Mouse (Mus musculus): ENCODE measurements around the gene Rcc1. TPM values are rescaled to one million over a fixed set of nuclear protein-coding genes. Genes with fewer than 3 reads are reported as not detected.

The Rcc1 gene
- polyA plus RNA-seq, 1 experiment from 2014 or later: 40.0 TPM

GRCm38 (mm10) chr4:132363487-132363886 lies 10.1 kb upstream of the Rcc1 start:
- ATAC-seq (replicated peaks; ENCODE audit: low FRiP score, low read depth): no peak

GRCm38 (mm10) chr4:132359510-132359909 lies 6.1 kb upstream of the Rcc1 start:
- no peak overlapping the region for H3K27ac ChIP-seq
- H3K4me1 ChIP-seq (replicated peaks; ENCODE audit: insufficient read depth, low read length): no peaks in the 10 kb centered on the region
- H3K9ac ChIP-seq (ENCODE audit: low read depth, low read length): no peak overlapping the region
- no peak for ATAC-seq (replicated peaks; ENCODE audit: low FRiP score, low read depth)
- TF ChIP-seq CTCF (IDR thresholded peaks at IDR 0.05; ENCODE audit: low read depth): no peak
- H3K4me2 ChIP-seq (ENCODE audit: low read length): no peak overlapping the region
- 77% methylated on average over 4 of the region's 4 CpGs for WGBS
- H3K9me3 ChIP-seq (replicated peaks; ENCODE audit: low read length): no peaks in the 10 kb centered on the region
- DNase-seq (ENCODE audit: low spot score): no peak
- peaks cover 48% of the 10 kb centered on the region for H3K36me3 ChIP-seq (ENCODE audit: insufficient read depth, low read length)
- H3K4me3 ChIP-seq (replicated peaks; ENCODE audit: low read depth, low read length): no peak overlapping the region
- no peaks in the 10 kb centered on the region for H3K27me3 ChIP-seq (ENCODE audit: insufficient read depth, low read length)

More at GRCm38 (mm10) chr4:132363487-132363886, 10.1 kb upstream of the Rcc1 start:
- no peak overlapping the region for H3K4me3 ChIP-seq (replicated peaks; ENCODE audit: low read depth, low read length)
- TF ChIP-seq CTCF (IDR thresholded peaks at IDR 0.05; ENCODE audit: low read depth): no peak
- H3K27me3 ChIP-seq (ENCODE audit: insufficient read depth, low read length): no peaks in the 10 kb centered on the region
- no peak for DNase-seq (ENCODE audit: low spot score)
- no peaks in the 10 kb centered on the region for H3K4me1 ChIP-seq (replicated peaks; ENCODE audit: insufficient read depth, low read length)
- WGBS: 93% methylated on average over 11 of the region's 11 CpGs
- no peaks in the 10 kb centered on the region for H3K9me3 ChIP-seq (replicated peaks; ENCODE audit: low read length)
- H3K27ac ChIP-seq: no peak overlapping the region
- no peak overlapping the region for H3K9ac ChIP-seq (ENCODE audit: low read depth, low read length)
- peaks cover 46% of the 10 kb centered on the region for H3K36me3 ChIP-seq (ENCODE audit: insufficient read depth, low read length)
- H3K4me2 ChIP-seq (ENCODE audit: low read length): no peak overlapping the region

GRCm38 (mm10) chr4:132356170-132356569 lies 2.8 kb upstream of the Rcc1 start:
- Histone ChIP-seq H3K4me2 (ENCODE audit: low read length) (no peak overlapping the region), H3K27ac (no peak overlapping the region), H3K36me3 (ENCODE audit: insufficient read depth, low read length) (peaks cover 36% of the 10 kb centered on the region), H3K4me1 (replicated peaks; ENCODE audit: insufficient read depth, low read length) (peaks cover 6% of the 10 kb centered on the region), H3K9me3 (replicated peaks; ENCODE audit: low read length) (no peaks in the 10 kb centered on the region), H3K4me3 (replicated peaks; ENCODE audit: low read depth, low read length) (no peak overlapping the region), H3K9ac (ENCODE audit: low read depth, low read length) (no peak overlapping the region), H3K27me3 (ENCODE audit: insufficient read depth, low read length) (no peaks in the 10 kb centered on the region)
- no peak for TF ChIP-seq CTCF (IDR thresholded peaks at IDR 0.05; ENCODE audit: low read depth)
- ATAC-seq (replicated peaks; ENCODE audit: low FRiP score, low read depth) (no peak), DNase-seq (ENCODE audit: low spot score) (peak; percentile 36)
- WGBS: 46% methylated on average over 12 of the region's 12 CpGs

- WGBS: 86% methylated on average over 3 of the region's 3 CpGs
- Histone ChIP-seq H3K4me2 (ENCODE audit: low read length) (no peak overlapping the region), H3K36me3 (ENCODE audit: insufficient read depth, low read length) (peaks cover 33% of the 10 kb centered on the region), H3K9ac (ENCODE audit: low read depth, low read length) (no peak overlapping the region), H3K9me3 (replicated peaks; ENCODE audit: low read length) (no peaks in the 10 kb centered on the region), H3K4me1 (replicated peaks; ENCODE audit: insufficient read depth, low read length) (peaks cover 6% of the 10 kb centered on the region), H3K4me3 (replicated peaks; ENCODE audit: low read depth, low read length) (no peak overlapping the region), H3K27ac (no peak overlapping the region), H3K27me3 (ENCODE audit: insufficient read depth, low read length) (no peaks in the 10 kb centered on the region)
- DNase-seq (ENCODE audit: low spot score): no peak
- TF ChIP-seq CTCF (IDR thresholded peaks at IDR 0.05; ENCODE audit: low read depth): no peak
- ATAC-seq (replicated peaks; ENCODE audit: low FRiP score, low read depth): no peak
Measured at GRCm38 (mm10) chr4:132355403-132355802, 2.0 kb upstream of the Rcc1 start.

- Histone ChIP-seq H3K4me3 (replicated peaks; ENCODE audit: low read depth, low read length) (no peak overlapping the region), H3K27me3 (ENCODE audit: insufficient read depth, low read length) (no peaks in the 10 kb centered on the region), H3K9ac (ENCODE audit: low read depth, low read length) (no peak overlapping the region), H3K4me1 (replicated peaks; ENCODE audit: insufficient read depth, low read length) (peaks cover 6% of the 10 kb centered on the region), H3K9me3 (replicated peaks; ENCODE audit: low read length) (no peaks in the 10 kb centered on the region), H3K36me3 (ENCODE audit: insufficient read depth, low read length) (peaks cover 26% of the 10 kb centered on the region), H3K27ac (0 out of 2 replicates have a peak overlapping the region, but pooled peaks have one; percentile 95), H3K4me2 (ENCODE audit: low read length) (no peak overlapping the region)
- WGBS: 88% methylated on average over 4 of the region's 4 CpGs
- ATAC-seq (replicated peaks; ENCODE audit: low FRiP score, low read depth) (no peak; the same call in 1 of the 2 replicates), DNase-seq (ENCODE audit: low spot score) (no peak)
- TF ChIP-seq CTCF (IDR thresholded peaks at IDR 0.05; ENCODE audit: low read depth): no peak
Measured at GRCm38 (mm10) chr4:132354571-132354970, 1.2 kb upstream of the Rcc1 start.

- Histone ChIP-seq H3K36me3 (ENCODE audit: insufficient read depth, low read length) (peaks cover 10% of the 10 kb centered on the region), H3K27me3 (ENCODE audit: insufficient read depth, low read length) (no peaks in the 10 kb centered on the region), H3K9ac (ENCODE audit: low read depth, low read length) (peak overlapping the region; percentile 73), H3K4me2 (ENCODE audit: low read length) (peak overlapping the region; percentile 74), H3K27ac (peak overlapping the region; percentile 95), H3K9me3 (replicated peaks; ENCODE audit: low read length) (no peaks in the 10 kb centered on the region), H3K4me3 (replicated peaks; ENCODE audit: low read depth, low read length) (peak overlapping the region; percentile 68), H3K4me1 (replicated peaks; ENCODE audit: insufficient read depth, low read length) (peaks cover 6% of the 10 kb centered on the region)
- peak; percentile 39 for DNase-seq (ENCODE audit: low spot score)
- no peak for TF ChIP-seq CTCF (IDR thresholded peaks at IDR 0.05; ENCODE audit: low read depth)
- 0% methylated on average over 14 of the region's 14 CpGs for WGBS
- ATAC-seq (replicated peaks; ENCODE audit: low FRiP score, low read depth): no peak
Measured at GRCm38 (mm10) chr4:132352739-132353138, 666 bp downstream of the Rcc1 start.

- H3K27ac ChIP-seq: no peak overlapping the region; the same call in 1 of the 2 replicates
- H3K9me3 ChIP-seq (replicated peaks; ENCODE audit: low read length): no peaks in the 10 kb centered on the region
- no peak for ATAC-seq (replicated peaks; ENCODE audit: low FRiP score, low read depth)
- H3K4me1 ChIP-seq (replicated peaks; ENCODE audit: insufficient read depth, low read length): peaks cover 6% of the 10 kb centered on the region
- 10% methylated on average over 1 of the region's 1 CpGs for WGBS
- no peak for DNase-seq (ENCODE audit: low spot score)
- peak overlapping the region; percentile 74 for H3K4me2 ChIP-seq (ENCODE audit: low read length)
- no peaks in the 10 kb centered on the region for H3K27me3 ChIP-seq (ENCODE audit: insufficient read depth, low read length)
- no peak overlapping the region for H3K9ac ChIP-seq (ENCODE audit: low read depth, low read length)
- no peak for TF ChIP-seq CTCF (IDR thresholded peaks at IDR 0.05; ENCODE audit: low read depth)
- H3K4me3 ChIP-seq (replicated peaks; ENCODE audit: low read depth, low read length): no peak overlapping the region
- H3K36me3 ChIP-seq (ENCODE audit: insufficient read depth, low read length): no peaks in the 10 kb centered on the region; the same call in 1 of the 2 replicates
Measured at GRCm38 (mm10) chr4:132351401-132351800, 2.0 kb downstream of the Rcc1 start.
